Mouse (Mus musculus): ENCODE data around the gene Sapcd1.
"Not testable (repeated sequence)": the region's sequence is repeated elsewhere in the genome, so short reads cannot be mapped to it uniquely, and the experiment has no call there.

Sapcd1 gene

DNA sequence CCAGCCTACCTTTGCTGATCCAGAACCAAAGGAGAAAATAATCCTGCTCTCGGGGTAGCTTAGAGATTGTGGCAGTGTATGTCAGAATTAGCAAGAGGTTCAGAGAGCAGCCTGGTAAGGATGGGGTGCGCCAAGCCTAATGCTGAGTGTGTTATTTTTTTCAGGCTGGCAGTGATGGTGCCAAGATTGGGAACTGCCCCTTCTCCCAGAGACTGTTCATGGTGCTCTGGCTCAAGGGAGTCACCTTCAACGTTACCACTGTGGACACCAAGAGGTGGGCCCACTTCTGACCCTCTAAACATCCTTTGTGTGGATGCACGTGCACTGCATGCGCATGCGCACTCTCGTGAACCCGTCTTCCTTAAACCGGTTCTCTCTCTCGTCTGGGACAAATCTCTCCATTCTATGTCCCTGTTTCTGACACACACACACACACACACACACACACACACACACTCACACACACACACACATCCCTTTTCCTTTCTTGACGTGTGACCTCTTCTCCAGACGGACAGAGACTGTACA is 24.5 kb upstream of the Sapcd1 start:
- no peak for DNase-seq (ENCODE audit: low spot score in 2 of 2)

DNA sequence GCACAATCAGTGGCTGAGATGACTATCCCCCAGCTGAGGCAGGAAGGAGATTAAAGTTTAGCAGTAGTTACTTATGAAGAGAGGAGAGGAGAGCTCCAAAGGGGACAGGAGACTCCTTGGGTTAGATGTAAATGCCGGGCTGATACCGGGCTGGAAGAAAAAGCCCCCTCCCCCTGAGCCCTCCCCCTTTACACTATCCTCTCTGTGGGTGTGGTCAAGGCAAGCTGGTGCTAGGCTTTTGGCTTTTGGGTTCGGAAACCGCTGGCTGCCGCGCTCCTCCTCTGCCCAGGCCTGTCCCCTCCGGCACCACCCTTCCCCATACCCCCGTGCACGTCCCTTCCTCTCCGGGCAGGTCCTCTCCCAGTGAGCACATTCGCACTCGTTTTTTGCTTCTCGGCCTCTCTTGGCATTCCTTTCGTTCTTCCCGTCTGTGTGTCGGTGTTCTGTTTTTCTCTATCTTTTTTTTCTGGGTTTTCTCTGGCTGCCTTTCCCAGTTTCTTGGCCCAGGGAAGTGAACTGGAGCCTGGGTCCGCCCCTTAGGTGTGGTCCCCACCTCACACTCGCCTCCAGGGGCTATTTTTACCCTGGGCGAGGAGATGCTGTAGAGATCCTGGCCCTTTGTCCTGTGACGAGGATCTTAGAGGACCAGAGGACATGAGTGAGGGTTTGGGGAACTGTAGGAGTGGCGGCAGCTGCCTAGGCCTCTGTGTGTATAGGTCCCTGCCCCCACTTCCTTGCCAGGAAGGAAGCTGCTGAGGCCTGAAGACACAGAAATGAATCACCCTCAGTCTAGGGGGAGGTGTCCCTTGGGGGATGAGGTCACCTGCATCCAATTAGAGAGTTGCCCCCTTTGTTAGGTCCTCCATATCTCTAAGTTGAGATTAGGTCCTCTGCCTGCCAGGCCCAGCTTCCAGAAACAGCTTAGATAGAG is 23.6 kb upstream of the Sapcd1 start:
- no peak for DNase-seq (ENCODE audit: low spot score in 2 of 2)

DNA sequence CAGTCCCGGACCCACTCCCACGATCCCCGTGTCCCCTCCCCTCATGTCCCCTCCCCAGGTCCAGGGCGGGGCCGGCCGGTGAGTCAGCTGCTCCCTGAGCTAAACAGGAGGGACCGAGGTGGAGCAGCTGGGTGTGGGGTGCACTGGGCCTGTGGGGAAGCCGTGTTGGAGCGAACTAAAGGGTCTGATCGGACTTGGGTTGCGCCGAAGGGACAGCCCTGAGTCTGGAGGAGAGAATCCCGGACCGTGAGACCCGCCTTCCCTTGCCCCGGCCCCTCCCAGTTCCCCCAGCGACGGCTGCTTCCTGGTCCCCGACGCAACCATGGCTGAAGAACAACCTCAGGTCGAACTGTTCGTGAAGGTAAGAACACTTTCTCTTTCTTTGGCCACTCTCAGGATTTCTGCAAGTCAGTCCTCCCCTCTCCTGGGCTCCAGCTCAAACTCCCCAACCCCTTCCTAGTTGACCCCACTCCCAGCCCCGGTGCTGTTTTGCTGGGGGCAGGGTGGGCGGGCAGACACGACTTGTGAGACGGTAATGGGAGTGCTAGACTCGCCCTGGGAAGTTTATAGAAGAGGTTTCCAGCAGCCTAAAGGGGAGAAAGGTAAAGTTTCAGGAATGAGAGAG is 22.4 kb upstream of the Sapcd1 start:
- no peak for DNase-seq (ENCODE audit: low spot score in 2 of 2)

DNA sequence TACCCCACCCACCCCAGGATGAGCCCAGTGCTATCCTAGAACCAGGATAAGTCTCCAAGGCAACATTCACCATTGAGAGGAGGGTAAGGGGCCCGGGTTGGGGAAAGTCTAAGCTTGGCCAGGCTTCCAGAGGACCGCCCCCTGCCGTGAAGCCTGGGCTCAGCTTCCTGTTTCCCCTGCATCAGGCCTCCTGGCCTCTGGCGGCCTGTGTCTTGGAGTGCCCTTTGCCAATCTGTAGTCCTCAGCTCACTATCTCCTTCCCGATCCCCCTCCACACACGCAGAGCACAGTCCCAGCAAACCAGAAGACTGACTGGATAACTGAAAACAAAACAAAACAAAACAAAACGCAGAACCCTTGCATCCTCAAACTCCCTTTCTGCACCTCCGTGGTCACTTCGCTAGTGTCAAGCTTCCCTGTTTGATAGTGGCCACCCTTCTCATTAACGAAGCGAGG is 21.8 kb upstream of the Sapcd1 start, which contains the start of gene Clic1:
Gene Clic1, plus strand, starts transcription at position 406 of the 456 bp plus-strand sequence.
- no peak for DNase-seq (ENCODE audit: low spot score in 2 of 2)

DNA sequence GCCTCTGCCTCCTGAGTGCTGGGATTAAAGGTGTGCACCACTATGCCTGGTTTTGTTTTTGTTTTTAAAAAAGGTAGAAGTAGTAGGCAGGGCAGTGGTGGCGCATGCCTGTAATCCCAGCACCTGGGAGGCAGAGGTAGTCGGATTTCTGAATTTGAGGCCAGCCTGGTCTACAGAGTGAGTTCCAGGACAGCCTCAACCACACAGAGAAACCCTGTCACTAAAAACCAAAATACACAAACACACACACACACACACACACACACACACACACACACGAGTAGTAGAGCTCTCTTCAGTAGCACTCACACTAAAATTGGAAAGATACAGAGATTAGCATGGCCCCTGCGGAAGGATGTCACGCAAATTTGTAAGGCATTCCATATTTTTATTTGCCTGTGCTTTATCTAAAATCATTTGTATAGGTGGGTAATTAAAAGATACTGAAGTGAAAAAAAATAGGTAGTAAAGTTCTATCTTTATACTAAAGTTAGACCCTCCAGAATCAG is 21.2 kb upstream of the Sapcd1 start:
- no peak for DNase-seq (ENCODE audit: low spot score in 2 of 2)

DNA sequence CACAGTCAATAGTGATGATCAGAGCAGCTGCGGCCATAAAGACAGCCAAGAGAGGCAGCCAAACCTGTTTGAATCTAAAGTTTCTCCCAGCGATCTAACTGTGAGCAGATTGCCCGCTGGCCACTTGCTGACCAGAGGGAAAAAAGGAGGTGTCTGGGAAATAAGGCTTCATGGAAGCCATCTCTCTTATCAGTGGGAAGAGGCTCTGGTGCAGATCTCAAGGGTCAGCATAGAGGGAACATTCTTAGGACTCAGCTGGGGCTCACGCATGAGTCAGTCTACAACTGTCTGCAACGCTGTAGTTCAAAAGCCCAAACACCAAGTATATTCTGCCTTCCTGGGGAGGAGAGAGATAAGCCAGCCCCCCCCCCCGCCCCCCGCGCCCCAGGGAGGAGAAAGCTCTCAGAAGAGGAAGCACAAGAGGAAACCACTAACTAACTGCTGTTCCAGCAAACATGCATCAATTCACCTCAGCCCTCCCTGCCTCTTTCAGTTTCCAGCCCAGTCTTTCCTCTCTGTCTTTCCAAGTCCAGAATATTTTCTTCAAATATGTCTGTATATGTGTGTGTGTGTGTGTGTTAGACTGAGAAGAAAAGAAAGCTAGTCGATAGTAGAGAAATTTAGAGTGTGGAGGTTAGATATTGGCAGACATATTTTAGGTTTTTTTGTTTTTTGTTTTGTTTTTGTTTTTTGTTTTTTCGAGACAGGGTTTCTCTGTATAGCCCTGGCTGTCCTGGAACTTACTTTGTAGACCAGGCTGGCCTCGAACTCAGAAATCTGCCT is 20.5 kb upstream of the Sapcd1 start:
- no peak for DNase-seq (ENCODE audit: low spot score in 2 of 2)

DNA sequence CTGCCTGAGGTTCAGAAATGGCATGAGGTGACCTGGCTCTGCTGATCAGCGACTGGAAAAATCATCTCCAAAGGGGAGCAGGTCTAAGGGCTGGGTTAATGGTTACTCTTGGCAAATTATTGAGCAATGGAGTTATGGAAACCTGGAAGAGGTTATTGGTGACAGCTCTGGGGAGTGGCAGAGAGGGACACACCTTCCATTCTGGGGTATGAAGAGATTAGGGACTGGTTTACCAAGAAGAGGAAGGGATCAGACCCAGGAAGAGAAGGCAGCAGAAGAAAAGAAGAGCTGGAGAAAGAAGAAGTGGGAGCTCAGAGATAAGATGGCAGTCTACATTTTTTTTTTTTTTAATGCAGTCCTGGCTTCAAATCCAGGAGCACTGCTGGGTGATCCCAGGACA is 19.9 kb upstream of the Sapcd1 start:
- no peak for DNase-seq (ENCODE audit: low spot score in 2 of 2)

DNA sequence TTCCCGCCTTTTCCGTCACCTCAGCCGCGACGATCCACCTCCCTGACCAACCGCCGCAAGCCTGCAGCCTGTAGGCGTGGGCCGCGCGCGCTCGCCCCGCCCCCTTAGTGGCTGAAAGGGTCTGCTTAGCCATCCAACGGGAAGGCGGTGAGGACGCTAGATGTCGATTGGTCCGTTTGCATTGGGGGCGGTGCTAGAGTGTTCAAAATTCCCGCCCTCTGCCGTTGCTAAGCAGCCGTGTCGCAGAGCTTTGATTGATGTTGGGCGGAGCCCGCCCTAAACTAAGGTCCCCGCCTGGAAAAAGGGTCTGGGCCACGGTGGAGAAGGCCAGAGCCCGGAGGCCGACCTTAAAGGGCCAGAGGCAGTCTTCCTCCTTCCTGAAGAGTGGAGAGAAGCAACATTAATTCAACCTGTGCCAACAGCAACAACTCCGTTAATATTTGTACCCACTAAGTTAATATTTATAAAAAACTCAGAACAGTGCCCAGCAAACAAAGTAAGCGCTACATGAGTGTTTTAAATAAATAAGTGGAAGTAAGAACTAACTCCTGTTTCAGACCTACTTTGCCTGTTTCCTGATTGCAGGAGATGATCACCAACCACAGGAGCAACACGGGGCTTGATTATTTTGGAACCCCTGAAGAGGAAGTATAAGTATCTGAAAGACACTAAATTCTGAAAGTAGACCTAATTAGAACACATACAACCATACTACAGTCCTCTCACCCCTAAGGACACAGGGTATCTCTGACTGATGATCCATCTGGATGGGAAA is 19.1 kb upstream of the Sapcd1 start, which contains the start of gene Msh5:
Gene Msh5, minus strand, starts transcription at position 65 of the 775 bp plus-strand sequence.
- DNase-seq (ENCODE audit: low spot score in 2 of 2), result peak; percentile 91 to 92

DNA sequence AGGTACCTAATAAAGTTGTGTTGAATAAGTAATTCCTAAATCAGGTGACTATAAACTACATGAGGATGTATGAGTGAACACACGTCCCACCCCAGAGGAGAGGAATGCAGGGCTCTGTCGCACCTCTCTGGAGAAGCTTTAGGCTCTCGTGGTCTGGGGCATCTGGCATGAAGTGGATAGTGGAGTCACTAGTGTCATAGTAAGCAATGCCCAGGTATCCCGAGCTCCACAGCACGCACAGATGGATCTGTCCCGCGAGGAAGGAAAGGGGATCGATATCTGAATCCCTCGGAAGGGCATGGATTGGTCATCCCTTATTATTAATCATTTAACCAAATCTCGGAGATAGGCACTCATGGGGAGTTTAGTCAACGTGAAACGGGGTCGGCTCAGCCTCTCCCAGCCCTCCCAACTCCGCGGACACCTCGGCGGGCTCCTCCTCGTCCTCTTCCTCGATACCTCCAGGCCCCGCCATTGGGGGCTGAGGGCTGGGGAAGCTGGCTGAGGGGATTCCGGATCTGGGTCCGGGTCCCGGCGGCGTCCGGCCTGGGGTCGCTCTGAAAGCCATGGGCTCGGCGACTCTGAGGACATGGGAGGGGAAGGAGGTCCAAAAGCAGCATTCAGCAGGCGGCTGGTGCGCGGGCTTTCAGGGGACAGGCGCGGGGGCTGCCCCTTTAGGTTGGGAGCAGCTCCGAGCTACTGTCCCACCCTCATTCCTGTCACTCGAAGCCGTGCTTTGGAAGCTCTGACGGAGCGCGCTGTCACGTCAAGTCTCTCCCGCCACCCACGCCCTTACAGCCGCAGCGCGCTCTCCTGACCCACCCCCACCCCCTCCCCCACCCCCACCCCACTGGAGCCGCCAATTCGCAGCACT is 18.2 kb upstream of the Sapcd1 start:
- DNase-seq (ENCODE audit: low spot score in 2 of 2), result no peak

DNA sequence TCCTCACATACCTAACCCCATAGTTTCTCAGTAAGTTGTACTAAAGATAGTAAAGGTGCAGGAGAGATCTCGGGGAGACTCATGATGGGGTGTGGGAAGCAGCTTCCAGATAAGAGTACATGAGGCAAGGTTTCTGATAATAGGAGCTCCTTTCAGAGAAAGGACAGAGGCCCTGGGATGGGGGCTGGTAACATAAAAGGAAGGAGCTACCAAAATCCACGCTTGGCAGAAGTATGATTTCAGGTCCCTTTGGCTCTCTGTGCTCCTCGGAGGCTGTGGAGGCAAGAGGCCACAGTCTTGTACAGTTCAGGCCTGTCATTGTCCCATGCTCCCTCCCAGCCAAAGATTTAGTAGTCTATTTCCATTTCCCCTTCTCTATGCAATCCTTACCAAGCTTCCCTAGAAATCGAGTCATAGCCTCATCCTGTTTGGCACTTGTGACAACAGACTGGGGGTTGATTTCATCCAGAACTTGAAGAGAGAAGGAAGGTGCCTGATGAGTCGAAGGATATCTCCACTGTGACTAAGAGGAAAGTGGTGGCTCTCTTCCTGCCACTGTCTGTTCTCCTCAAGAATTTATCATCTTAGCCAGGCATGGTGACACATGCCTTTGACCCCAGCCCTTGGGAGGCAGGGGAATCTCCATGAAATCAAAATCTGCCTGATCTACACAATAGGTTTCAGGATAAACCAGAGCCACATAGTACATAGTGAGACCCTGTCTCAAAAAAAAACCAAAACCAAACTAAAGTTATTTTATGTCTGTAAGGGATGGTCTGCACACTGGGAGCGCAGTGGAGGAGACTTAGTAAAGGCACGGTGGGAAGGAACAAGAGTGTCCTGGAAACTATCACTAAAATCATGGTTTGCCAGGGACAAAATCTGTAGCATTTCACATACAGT is 17.3 kb upstream of the Sapcd1 start:
- DNase-seq (ENCODE audit: low spot score in 2 of 2), result no peak

DNA sequence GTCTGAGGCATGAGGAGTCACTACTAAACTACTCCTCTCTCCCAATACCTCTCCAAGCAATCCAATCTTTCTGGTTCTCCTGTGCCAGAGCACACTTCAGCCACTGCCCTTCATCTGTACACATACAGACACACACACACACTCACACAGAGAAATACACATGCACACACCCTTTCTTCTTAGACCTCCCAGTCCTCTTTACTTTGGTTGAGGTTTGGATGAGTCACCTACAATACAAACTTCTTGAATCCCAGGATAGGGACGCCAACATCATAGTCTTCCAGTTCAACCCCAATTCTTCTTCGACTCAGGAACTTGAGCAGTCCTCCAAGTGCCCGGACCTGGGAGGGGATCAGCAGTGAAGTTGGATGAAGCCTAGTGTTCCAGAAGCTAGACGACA is 16.0 kb upstream of the Sapcd1 start:
- no peak for DNase-seq (ENCODE audit: low spot score in 2 of 2)

DNA sequence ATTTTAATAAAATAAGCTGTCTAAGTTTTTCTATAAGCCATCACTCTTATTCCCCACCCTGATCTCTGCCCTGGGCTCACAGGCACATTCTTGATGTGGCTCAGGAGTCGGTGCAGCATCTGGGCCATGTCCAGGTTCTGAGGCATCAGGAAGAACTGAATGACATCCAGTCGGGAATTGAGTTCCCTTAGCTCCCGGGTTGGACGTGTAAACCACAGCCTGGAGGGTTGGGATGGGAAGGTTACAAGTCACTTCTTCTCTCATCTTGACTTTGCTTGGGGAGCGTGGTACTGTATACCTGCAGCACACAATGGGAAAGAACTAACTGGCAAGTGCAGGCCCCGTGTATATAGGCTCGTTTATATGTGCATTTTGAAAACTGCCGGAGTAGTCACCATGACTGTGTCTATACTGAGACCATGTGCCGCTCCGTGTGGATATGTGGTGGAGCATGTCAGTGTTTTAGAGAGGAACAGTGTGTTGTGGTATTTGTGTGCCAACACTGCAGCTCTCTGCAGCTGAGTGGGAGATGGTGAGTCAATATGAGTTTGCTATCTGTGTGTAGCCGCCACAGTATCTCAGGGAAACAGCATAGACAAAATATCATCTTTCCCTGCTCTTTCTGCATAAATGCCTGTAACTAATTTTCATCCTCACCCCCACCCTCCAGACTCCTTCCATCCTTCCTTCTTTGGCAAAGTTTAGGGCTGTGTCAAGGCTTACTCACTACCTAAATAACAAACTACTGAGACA is 11.5 kb upstream of the Sapcd1 start:
- DNase-seq (ENCODE audit: low spot score in 2 of 2), result peak; percentile 54 to 56

DNA sequence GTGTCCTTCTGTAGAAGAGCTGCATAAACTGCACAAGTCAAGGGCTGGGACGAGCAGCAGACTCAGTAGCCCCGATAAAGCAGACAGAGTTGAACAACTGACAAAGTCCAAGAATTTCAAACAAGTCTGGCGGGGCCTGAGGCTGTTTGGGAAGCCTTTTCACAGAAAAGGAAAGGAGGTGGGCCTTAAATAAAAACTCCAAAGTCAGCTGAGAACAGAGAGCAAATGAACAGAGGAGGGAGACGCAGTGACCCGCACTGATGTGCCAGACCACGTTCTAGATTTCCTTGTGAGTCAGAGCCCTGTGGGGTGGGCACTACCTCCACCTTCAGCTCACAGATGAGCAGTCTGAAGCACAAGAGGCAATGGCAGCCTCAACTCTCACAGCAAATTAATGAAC is 7.1 kb upstream of the Sapcd1 start:
- no peak for DNase-seq (ENCODE audit: low spot score in 2 of 2)

DNA sequence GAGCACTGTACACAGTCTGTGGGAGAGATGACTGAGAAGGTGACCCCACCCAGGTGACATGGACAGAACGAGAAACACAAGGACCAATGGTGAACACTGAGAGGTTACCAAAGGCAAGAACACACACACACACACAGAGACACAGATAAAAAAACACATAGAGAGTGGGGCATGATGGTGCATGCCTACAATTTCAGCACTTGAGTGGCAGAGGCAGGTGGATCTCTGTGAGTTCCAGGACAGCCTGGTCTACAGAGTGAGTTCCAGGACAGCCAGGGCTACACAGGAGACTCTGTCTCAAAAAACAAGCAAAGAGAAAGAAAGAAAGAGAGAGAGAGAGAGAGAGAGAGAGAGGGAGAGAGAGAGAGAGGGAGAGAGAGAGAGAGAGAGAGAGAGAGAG is 5.9 kb upstream of the Sapcd1 start:
- not testable (repeated sequence) for DNase-seq (ENCODE audit: low spot score in 2 of 2)

DNA sequence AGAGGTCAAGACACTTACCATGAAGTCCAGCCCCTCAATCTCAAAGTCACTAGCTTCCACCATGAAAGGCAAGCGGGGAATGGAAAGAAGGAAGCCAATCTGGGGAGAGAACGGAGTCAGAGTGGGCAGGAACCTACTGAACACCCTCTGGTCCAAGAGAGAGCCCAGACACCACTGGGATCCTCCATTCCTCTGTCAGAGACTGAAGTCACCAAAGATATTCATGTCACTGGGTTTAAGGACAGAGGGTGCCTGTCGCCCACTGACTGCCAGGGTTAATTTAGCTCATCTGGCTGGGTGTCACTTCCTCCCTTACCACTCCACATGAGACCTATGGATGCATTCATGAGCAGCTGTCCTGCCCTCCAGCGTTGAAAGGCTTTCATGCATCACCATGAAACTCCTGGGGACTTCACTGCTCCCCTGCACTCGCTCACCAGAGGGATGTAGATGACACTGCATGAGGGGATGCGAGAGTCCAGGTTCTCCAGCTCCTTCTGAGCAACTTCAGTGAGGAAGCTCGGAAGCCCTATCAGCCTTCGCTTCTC is 4.6 kb upstream of the Sapcd1 start:
- no peak for DNase-seq (ENCODE audit: low spot score in 2 of 2)

DNA sequence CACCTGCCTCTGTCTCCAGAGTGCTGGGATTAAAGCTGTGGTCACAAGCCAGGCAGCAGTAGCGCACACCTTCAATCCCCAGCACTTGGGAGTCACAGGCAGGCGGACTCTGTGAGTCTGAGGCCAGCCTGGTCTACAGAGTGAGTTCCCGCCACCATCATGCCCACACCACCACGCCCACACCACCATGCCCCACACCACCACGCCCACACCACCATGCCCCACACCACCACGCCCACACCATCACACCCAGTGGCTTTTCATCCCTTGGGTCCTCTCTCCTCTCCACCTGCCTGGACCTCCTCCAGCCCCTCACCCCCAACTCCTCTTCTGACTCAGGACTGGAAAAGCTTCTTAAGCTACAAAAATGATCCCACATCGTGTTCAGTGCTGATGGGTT is 4.1 kb upstream of the Sapcd1 start:
- no peak for DNase-seq (ENCODE audit: low spot score in 2 of 2)

DNA sequence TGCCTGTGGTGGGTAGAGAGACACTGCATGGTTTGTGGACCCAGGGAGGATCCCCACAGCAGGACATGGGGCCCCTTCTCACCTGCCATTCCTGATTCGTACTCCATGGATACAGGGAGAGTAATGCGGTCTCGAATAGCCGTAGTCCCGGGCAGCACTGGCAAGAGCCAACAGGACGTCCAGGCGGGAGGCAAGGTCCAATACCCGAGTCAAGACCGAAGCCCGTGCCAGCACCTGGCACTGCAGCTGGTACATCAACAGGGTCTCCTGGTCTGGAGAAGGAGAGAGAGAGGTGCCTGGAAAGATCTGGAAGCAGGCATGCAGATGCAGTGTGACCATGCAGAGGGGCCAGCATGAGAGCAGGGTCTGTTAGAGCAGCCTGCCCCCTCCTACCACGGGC is 3.5 kb upstream of the Sapcd1 start:
- DNase-seq (ENCODE audit: low spot score in 2 of 2), result no peak

Data from right cerebral cortex, adult 2 months (tissue).